Mouse (Mus musculus) heart, embryonic 10.5 days (tissue): ENCODE data around the gene Chd5. TPM values are rescaled to one million over a fixed set of nuclear protein-coding genes. Genes with fewer than 3 reads are reported as not detected.

Source experiments
- DNase-seq: peaks from one replicate; pipeline ENCODE4 v3.0.0-alpha.2; 2017; ENCODE audit warnings: low spot score
- H3K27ac ChIP-seq: fragments of 300-500 bp; sonication (generic); 2 replicates; pipeline ENCODE4 v1.5.1; 2016; ENCODE audit warnings: mild to moderate bottlenecking
- H3K27me3 ChIP-seq: fragments of 300-500 bp; sonication (generic); 2 replicates; pipeline ENCODE4 v1.6.1; 2016; ENCODE audit warnings: mild to moderate bottlenecking; ENCODE audit not compliant: poor library complexity, insufficient read depth, severe bottlenecking
- H3K36me3 ChIP-seq: fragments of 300-500 bp; sonication (generic); 2 replicates; pipeline ENCODE4 v1.6.1; 2016; ENCODE audit warnings: mild to moderate bottlenecking, moderate library complexity
- H3K4me1 ChIP-seq: fragments of 300-500 bp; sonication (generic); 2 replicates; pipeline ENCODE4 v1.6.1; 2016; ENCODE audit warnings: mild to moderate bottlenecking
- H3K4me3 ChIP-seq: fragments of 300-500 bp; sonication (generic); 2 replicates; pipeline ENCODE4 v1.5.1; 2016; ENCODE audit warnings: mild to moderate bottlenecking, moderate library complexity
- H3K9me3 ChIP-seq: fragments of 300-500 bp; sonication (generic); 2 replicates; pipeline ENCODE4 v1.6.1; 2016; ENCODE audit warnings: mild to moderate bottlenecking, moderate library complexity
- WGBS: fragments of 180-500 bp; shearing (Covaris S2); methylation state at CpG from one replicate; pipeline ENCODE4 v1.1.7; 2016; 5-methylcytosine and 5-hydroxymethylcytosine counted together
- polyA plus RNA-seq: library from polyadenylated mRNA; unstranded; fragments of >200 nt; fragmentation: Nextera tagmentation; extraction: Ambion mirVana; gene quantifications from 2 replicates; pipeline ENCODE4 v1.2.1, GENCODE M21; 2016

The Chd5 gene
- polyA plus RNA-seq, 1 experiment from 2014 or later, result not detected

GRCm38 (mm10) chr4:152345120-152345889 lies 6.9 kb downstream of the Chd5 start:
- WGBS, result 50% methylated on average over 7 of the region's 7 CpGs
- Histone ChIP-seq H3K27ac (no peak overlapping the region), H3K27me3 (peaks cover 80% of the 10 kb centered on the region), H3K36me3 (no peaks in the 10 kb centered on the region), H3K9me3 (no peaks in the 10 kb centered on the region), H3K4me1 (peaks cover 43% of the 10 kb centered on the region), H3K4me3 (no peak overlapping the region)
- DNase-seq, result no peak

- Histone ChIP-seq H3K4me1 (peaks cover 35% of the 10 kb centered on the region), H3K9me3 (no peaks in the 10 kb centered on the region), H3K27ac (no peak overlapping the region), H3K27me3 (peaks cover 84% of the 10 kb centered on the region), H3K36me3 (no peaks in the 10 kb centered on the region), H3K4me3 (no peak overlapping the region)
- DNase-seq, result no peak
- 15% methylated on average over 17 of the region's 17 CpGs for WGBS
Measured at GRCm38 (mm10) chr4:152349837-152350381, 11.5 kb downstream of the Chd5 start.

- H3K4me3 ChIP-seq, result no peak overlapping the region
- H3K27ac ChIP-seq, result no peak overlapping the region
- no peaks in the 10 kb centered on the region for H3K36me3 ChIP-seq
- DNase-seq, result no peak
- H3K27me3 ChIP-seq, result peaks cover 84% of the 10 kb centered on the region
- peaks cover 25% of the 10 kb centered on the region for H3K4me1 ChIP-seq
- H3K9me3 ChIP-seq, result no peaks in the 10 kb centered on the region
- 23% methylated on average over 8 of the region's 8 CpGs for WGBS
Measured at GRCm38 (mm10) chr4:152350722-152351421, 12.4 kb downstream of the Chd5 start.

GRCm38 (mm10) chr4:152351422-152352305 lies 13.2 kb downstream of the Chd5 start:
- Histone ChIP-seq H3K9me3 (no peaks in the 10 kb centered on the region), H3K27me3 (peaks cover 88% of the 10 kb centered on the region), H3K4me1 (peaks cover 17% of the 10 kb centered on the region), H3K27ac (no peak overlapping the region), H3K36me3 (no peaks in the 10 kb centered on the region), H3K4me3 (no peak overlapping the region)
- 18% methylated on average over 14 of the region's 14 CpGs for WGBS
- DNase-seq, result no peak

- no peak for DNase-seq
- H3K36me3 ChIP-seq, result no peaks in the 10 kb centered on the region
- no peak overlapping the region for H3K4me3 ChIP-seq
- 78% methylated on average over 14 of the region's 14 CpGs for WGBS
- no peaks in the 10 kb centered on the region for H3K9me3 ChIP-seq
- H3K27ac ChIP-seq, result no peak overlapping the region
- H3K27me3 ChIP-seq, result peaks cover 94% of the 10 kb centered on the region
- peaks cover 12% of the 10 kb centered on the region for H3K4me1 ChIP-seq
Measured at GRCm38 (mm10) chr4:152353886-152354637, 15.6 kb downstream of the Chd5 start.

- H3K27ac ChIP-seq, result no peak overlapping the region
- H3K36me3 ChIP-seq, result no peaks in the 10 kb centered on the region
- H3K4me1 ChIP-seq, result peaks cover 14% of the 10 kb centered on the region
- no peak for DNase-seq
- H3K27me3 ChIP-seq, result peaks cover 94% of the 10 kb centered on the region
- no peak overlapping the region for H3K4me3 ChIP-seq
- 72% methylated on average over 7 of the region's 7 CpGs for WGBS
- no peaks in the 10 kb centered on the region for H3K9me3 ChIP-seq
Measured at GRCm38 (mm10) chr4:152355672-152356071, 17.2 kb downstream of the Chd5 start.

- 5% methylated on average over 11 of the region's 11 CpGs for WGBS
- Histone ChIP-seq H3K27me3 (peaks cover 85% of the 10 kb centered on the region), H3K36me3 (no peaks in the 10 kb centered on the region), H3K4me1 (peaks cover 23% of the 10 kb centered on the region), H3K27ac (no peak overlapping the region), H3K4me3 (no peak overlapping the region), H3K9me3 (no peaks in the 10 kb centered on the region)
- DNase-seq, result no peak
Measured at GRCm38 (mm10) chr4:152359700-152360099, 21.2 kb downstream of the Chd5 start.

- H3K4me3 ChIP-seq, result peak overlapping the region; percentile 48
- peaks cover 23% of the 10 kb centered on the region for H3K4me1 ChIP-seq
- H3K36me3 ChIP-seq, result no peaks in the 10 kb centered on the region
- no peak overlapping the region for H3K27ac ChIP-seq
- peaks cover 87% of the 10 kb centered on the region for H3K27me3 ChIP-seq
- H3K9me3 ChIP-seq, result no peaks in the 10 kb centered on the region
- peak; percentile 93 for DNase-seq
- 2% methylated on average over 24 of the region's 24 CpGs for WGBS
Measured at GRCm38 (mm10) chr4:152360855-152361254, 22.4 kb downstream of the Chd5 start.

GRCm38 (mm10) chr4:152362180-152362579 lies 23.7 kb downstream of the Chd5 start:
- Histone ChIP-seq H3K4me1 (peaks cover 23% of the 10 kb centered on the region), H3K4me3 (no peak overlapping the region), H3K36me3 (no peaks in the 10 kb centered on the region), H3K9me3 (no peaks in the 10 kb centered on the region), H3K27ac (no peak overlapping the region), H3K27me3 (peaks cover 89% of the 10 kb centered on the region)
- DNase-seq, result no peak
- WGBS, result 55% methylated on average over 9 of the region's 9 CpGs

- H3K27ac ChIP-seq, result no peak overlapping the region
- no peaks in the 10 kb centered on the region for H3K36me3 ChIP-seq
- no peak overlapping the region for H3K4me3 ChIP-seq
- H3K27me3 ChIP-seq, result peaks cover 67% of the 10 kb centered on the region
- no peak for DNase-seq
- no peaks in the 10 kb centered on the region for H3K9me3 ChIP-seq
- peaks cover 25% of the 10 kb centered on the region for H3K4me1 ChIP-seq
- WGBS, result 66% methylated on average over 7 of the region's 7 CpGs
Measured at GRCm38 (mm10) chr4:152365228-152365627, 26.8 kb downstream of the Chd5 start.

- no peaks in the 10 kb centered on the region for H3K9me3 ChIP-seq
- no peak overlapping the region for H3K4me3 ChIP-seq
- H3K27me3 ChIP-seq, result peaks cover 31% of the 10 kb centered on the region
- no peak overlapping the region for H3K27ac ChIP-seq
- H3K4me1 ChIP-seq, result no peaks in the 10 kb centered on the region
- 87% methylated on average over 17 of the region's 17 CpGs for WGBS
- H3K36me3 ChIP-seq, result no peaks in the 10 kb centered on the region
- no peak for DNase-seq
Measured at GRCm38 (mm10) chr4:152382528-152383252, 44.2 kb downstream of the Chd5 start.
